Mouse (Mus musculus) liver, adult (tissue): ENCODE results near the gene Erbin.

ENCODE experiments used
- GATA4 ChIP-seq: IDR thresholded peaks from 2 replicates; pipeline ENCODE4 v1.6.1; 2014; ENCODE audit warnings: mild to moderate bottlenecking, low read length; ENCODE audit not compliant: insufficient replicate concordance

The Erbin gene

GRCm38 (mm10) chr13:103920261-103920932, at the start of gene Erbin:
Gene Erbin, minus strand, starts transcription at chr13:103920514.
- peak; percentile 5; the same call in 1 of the 2 replicates for TF ChIP-seq GATA4

GRCm38 (mm10) chr13:103969912-103970311, 49.6 kb upstream of the Erbin start:
- TF ChIP-seq GATA4: no peak

GRCm38 (mm10) chr13:103967987-103968386, 47.7 kb upstream of the Erbin start:
- no peak for TF ChIP-seq GATA4

DNA sequence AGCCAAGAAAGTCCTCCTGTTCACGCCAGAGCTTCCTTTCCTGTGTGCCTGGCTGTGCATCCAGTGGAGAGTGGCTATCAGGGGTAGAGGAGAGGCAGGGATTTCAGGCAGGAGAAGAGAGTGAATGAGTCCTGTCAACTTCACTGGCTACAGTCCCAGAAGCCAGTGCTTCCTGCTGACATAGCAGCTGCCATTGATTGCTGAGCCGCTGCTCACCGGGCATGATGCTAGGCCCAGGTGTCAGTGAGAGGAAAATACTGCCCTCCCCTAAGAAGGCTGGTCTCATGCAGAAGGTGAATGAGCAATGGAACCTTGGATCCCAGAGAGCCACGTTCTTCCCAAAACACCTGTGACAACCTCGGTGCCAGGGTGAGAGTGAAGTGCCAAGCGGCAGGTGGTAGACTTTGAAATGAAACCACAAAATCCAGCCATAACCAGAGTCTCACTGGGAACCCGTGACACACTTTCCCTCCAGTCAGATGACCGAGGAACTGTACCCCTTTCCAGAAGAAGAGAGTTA, 46.4 kb upstream of the Erbin start:
- no peak for TF ChIP-seq GATA4

- TF ChIP-seq GATA4: no peak
These were observed 44.9 kb upstream of the Erbin start for GRCm38 (mm10) chr13:103965187-103965586.

- TF ChIP-seq GATA4: no peak
These were observed 42.8 kb upstream of the Erbin start for GRCm38 (mm10) chr13:103963094-103963493.

DNA sequence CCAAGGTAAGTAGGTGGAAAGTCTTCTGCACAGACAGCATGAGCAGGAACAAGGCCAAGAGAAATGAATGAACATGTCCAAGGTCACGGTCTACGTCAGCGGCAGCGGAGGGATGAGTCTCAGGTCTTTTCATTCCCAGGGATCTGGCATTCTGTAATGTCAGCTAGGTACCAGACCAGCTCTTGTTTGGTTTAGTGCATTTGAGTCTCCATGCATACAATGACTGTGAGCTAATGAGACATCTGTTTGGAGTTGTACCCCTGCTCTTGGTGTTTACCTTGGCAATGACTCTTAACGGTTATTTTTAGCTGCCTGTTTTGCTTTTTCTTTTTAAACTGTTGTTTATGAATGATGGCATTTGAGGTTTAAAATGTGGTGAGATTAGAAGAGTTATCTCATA, 39.5 kb upstream of the Erbin start:
- TF ChIP-seq GATA4: no peak

DNA sequence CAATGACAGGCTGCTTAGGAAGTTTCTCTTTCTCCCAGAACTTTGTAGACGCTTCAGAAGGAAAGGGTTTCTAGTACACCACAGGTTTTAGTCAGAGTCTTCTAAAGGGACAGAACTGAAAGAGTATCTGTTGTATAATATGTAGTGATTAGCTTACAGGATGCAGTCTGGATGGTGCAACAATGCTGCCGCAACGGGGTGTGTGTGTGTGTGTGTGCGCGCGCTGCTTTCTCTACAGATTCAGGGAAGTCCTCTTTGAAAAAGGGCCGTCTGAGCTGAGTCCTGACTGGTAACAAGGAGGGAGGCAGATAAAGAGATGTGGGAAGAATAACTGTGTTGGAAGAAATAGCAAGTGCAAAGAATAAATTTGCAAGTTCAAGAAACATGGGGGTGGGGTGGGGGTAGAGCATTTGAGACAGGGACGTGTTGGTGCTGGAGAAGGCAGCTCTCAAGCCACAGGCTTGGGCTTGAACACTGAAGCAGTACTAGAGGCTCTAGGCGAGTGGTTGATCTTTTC, 38.4 kb upstream of the Erbin start:
- no peak for TF ChIP-seq GATA4

GRCm38 (mm10) chr13:103957175-103957940, 37.0 kb upstream of the Erbin start:
- no peak for TF ChIP-seq GATA4

DNA sequence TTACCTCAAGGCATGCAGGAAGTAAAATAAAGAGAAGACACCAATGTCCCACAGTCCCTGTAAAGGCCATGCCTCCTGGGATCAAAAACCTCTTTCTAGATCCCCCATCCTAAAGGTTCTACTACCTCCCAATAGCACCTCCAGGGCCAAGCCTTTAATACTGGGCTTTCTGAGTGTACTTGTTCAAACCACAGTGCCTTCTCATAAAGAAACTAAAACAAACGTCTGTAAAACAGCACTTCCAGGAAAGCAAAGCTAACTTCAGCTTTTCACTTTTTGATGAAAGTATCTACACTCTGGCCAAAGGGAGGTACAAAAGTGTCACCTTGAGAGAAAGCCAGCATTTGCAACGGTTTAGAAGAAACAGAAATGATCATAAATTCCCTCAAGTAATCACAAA, 35.3 kb upstream of the Erbin start:
- no peak for TF ChIP-seq GATA4

DNA sequence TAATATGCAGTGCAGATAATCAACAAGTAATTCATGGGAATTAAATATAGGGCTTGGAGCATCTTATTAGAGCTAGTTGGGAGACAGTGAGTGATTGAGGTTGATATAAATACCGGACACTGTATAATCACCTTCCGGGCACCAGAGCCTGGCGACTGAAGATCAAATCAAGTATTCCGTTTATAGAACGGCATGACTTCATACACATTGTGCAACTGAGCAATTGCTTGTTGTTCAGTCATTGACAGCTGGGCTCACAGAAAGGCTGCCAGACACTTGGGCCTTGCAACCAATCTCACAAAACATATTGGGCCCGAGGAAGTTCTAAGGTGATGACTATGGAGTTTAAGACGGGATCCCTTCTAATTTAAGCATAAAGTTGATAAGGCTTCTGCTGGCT, 31.1 kb upstream of the Erbin start:
- TF ChIP-seq GATA4: no peak

GRCm38 (mm10) chr13:103940796-103941195, 20.5 kb upstream of the Erbin start:
- no peak for TF ChIP-seq GATA4

- no peak for TF ChIP-seq GATA4
These were observed 4.3 kb upstream of the Erbin start for GRCm38 (mm10) chr13:103924586-103924985.

- TF ChIP-seq GATA4: no peak
These were observed 3.2 kb upstream of the Erbin start for GRCm38 (mm10) chr13:103923402-103924065.

DNA sequence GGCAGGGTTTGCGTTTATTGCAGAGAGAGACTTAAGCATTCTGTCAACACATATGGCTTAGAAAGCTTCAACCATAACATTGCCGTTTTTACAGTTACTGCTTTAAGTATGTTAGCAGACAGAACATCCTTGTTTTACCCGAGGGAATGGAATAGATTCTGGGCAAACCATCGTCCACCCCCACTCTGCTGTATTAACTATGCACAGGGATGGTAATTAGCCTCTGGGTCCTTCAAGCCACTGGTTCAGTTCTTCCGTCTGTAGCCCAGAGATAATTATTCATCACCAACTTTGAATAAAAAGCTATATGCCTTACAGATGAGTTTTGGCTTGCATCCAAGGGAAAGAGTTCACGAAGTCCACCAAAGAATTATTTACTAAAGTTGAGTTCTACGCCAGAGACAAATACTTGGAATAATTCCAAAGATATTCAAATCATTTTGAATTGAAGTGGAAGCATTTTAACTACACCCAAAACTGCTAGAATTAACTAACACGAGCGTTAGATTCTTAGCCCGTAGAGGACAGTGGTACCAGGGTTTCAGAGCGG, 1.6 kb upstream of the Erbin start:
- no peak for TF ChIP-seq GATA4
